Mouse (Mus musculus): ENCODE data around the gene Bnipl.

DNA sequence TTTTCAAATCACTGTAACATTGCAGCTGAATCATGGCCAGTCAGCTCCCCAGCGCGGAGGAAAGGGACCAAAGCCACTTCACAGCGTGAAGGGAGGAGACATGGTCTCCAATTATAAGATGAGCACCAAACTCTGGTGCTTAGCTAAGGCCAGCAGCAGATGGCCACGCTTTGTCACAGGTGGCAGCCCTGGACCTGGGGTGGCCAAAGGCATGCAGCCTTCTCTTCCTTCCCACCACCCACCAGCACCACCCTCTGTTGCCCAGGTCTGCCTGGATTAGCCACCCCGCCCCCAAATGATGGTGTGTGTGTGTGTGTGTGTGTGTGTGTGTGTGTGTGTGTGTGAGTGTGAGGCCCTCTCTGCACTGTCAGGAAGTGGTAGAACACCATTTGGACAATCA is 22.5 kb upstream of the Bnipl start:
- TF ChIP-seq CTCF (IDR thresholded peaks at IDR 0.05; ENCODE audit: low read depth, low read length) (no peak), POLR2A (IDR thresholded peaks at IDR 0.05; ENCODE audit: insufficient read depth, low read length) (no peak)
